Mouse (Mus musculus) heart, embryonic 10.5 days (tissue): ENCODE data around the gene Defb45. TPM values are rescaled to one million over a fixed set of nuclear protein-coding genes. Genes with fewer than 3 reads are reported as not detected.

Experiments
- DNase-seq: peaks from one replicate; pipeline ENCODE4 v3.0.0-alpha.2; 2017; ENCODE audit warnings: low spot score
- H3K27ac ChIP-seq: fragments of 300-500 bp; sonication (generic); 2 replicates; pipeline ENCODE4 v1.5.1; 2016; ENCODE audit warnings: mild to moderate bottlenecking
- H3K27me3 ChIP-seq: fragments of 300-500 bp; sonication (generic); 2 replicates; pipeline ENCODE4 v1.6.1; 2016; ENCODE audit warnings: mild to moderate bottlenecking; ENCODE audit not compliant: poor library complexity, insufficient read depth, severe bottlenecking
- H3K36me3 ChIP-seq: fragments of 300-500 bp; sonication (generic); 2 replicates; pipeline ENCODE4 v1.6.1; 2016; ENCODE audit warnings: mild to moderate bottlenecking, moderate library complexity
- H3K4me1 ChIP-seq: fragments of 300-500 bp; sonication (generic); 2 replicates; pipeline ENCODE4 v1.6.1; 2016; ENCODE audit warnings: mild to moderate bottlenecking
- H3K4me3 ChIP-seq: fragments of 300-500 bp; sonication (generic); 2 replicates; pipeline ENCODE4 v1.5.1; 2016; ENCODE audit warnings: mild to moderate bottlenecking, moderate library complexity
- H3K9me3 ChIP-seq: fragments of 300-500 bp; sonication (generic); 2 replicates; pipeline ENCODE4 v1.6.1; 2016; ENCODE audit warnings: mild to moderate bottlenecking, moderate library complexity
- WGBS: fragments of 180-500 bp; shearing (Covaris S2); methylation state at CpG from one replicate; pipeline ENCODE4 v1.1.7; 2016; 5-methylcytosine and 5-hydroxymethylcytosine counted together
- polyA plus RNA-seq: library from polyadenylated mRNA; unstranded; fragments of >200 nt; fragmentation: Nextera tagmentation; extraction: Ambion mirVana; gene quantifications from 2 replicates; pipeline ENCODE4 v1.2.1, GENCODE M21; 2016

The Defb45 gene
- polyA plus RNA-seq, 1 experiment from 2014 or later: not detected

- H3K4me3 ChIP-seq: no peak overlapping the region
- DNase-seq: no peak
- no peak overlapping the region for H3K27ac ChIP-seq
- WGBS: 22% methylated on average over 1 of the region's 1 CpGs
- no peaks in the 10 kb centered on the region for H3K36me3 ChIP-seq
- peaks cover 28% of the 10 kb centered on the region for H3K4me1 ChIP-seq
- no peaks in the 10 kb centered on the region for H3K9me3 ChIP-seq
- peaks cover 63% of the 10 kb centered on the region for H3K27me3 ChIP-seq
Measured at GRCm38 (mm10) chr2:152625256-152625655, 26.1 kb upstream of the Defb45 start.

GRCm38 (mm10) chr2:152624566-152624965 is 25.4 kb upstream of the Defb45 start:
- H3K36me3 ChIP-seq: no peaks in the 10 kb centered on the region
- no peak overlapping the region for H3K27ac ChIP-seq
- H3K4me3 ChIP-seq: no peak overlapping the region
- no peak for DNase-seq
- H3K27me3 ChIP-seq: peaks cover 63% of the 10 kb centered on the region
- peaks cover 28% of the 10 kb centered on the region for H3K4me1 ChIP-seq
- WGBS: 79% methylated on average over 2 of the region's 2 CpGs
- H3K9me3 ChIP-seq: no peaks in the 10 kb centered on the region

GRCm38 (mm10) chr2:152622953-152623352 is 23.8 kb upstream of the Defb45 start, which contains the start of gene Defb25:
Gene Defb25 (minus strand): TSS chr2:152623053.
- Histone ChIP-seq H3K4me3 (no peak within 1 kb of the TSS), H3K27me3 (peaks cover 48% of the 10 kb centered on the region), H3K36me3 (no peaks in the 10 kb centered on the region), H3K27ac (no peak within 1 kb of the TSS), H3K9me3 (no peaks in the 10 kb centered on the region), H3K4me1 (peaks cover 19% of the 10 kb centered on the region)
- 85% methylated on average over 7 of the region's 7 CpGs for WGBS
- DNase-seq: no peak

GRCm38 (mm10) chr2:152622151-152622550 is 23.0 kb upstream of the Defb45 start:
- Histone ChIP-seq H3K4me1 (peaks cover 11% of the 10 kb centered on the region), H3K36me3 (no peaks in the 10 kb centered on the region), H3K27me3 (peaks cover 40% of the 10 kb centered on the region), H3K27ac (no peak overlapping the region), H3K4me3 (no peak overlapping the region), H3K9me3 (no peaks in the 10 kb centered on the region)
- no peak for DNase-seq
- 84% methylated on average over 13 of the region's 13 CpGs for WGBS

- H3K9me3 ChIP-seq: no peaks in the 10 kb centered on the region
- DNase-seq: no peak
- no peaks in the 10 kb centered on the region for H3K36me3 ChIP-seq
- peaks cover 24% of the 10 kb centered on the region for H3K27me3 ChIP-seq
- no peak overlapping the region for H3K27ac ChIP-seq
- H3K4me3 ChIP-seq: no peak overlapping the region
- H3K4me1 ChIP-seq: no peaks in the 10 kb centered on the region
- WGBS: 66% methylated on average over 9 of the region's 9 CpGs
Measured at GRCm38 (mm10) chr2:152620367-152621134, 21.4 kb upstream of the Defb45 start.

- Histone ChIP-seq H3K9me3 (no peaks in the 10 kb centered on the region), H3K36me3 (no peaks in the 10 kb centered on the region), H3K27me3 (peaks cover 13% of the 10 kb centered on the region; the same call in 1 of the 2 replicates), H3K27ac (no peak overlapping the region), H3K4me1 (peaks cover 2% of the 10 kb centered on the region; the same call in 1 of the 2 replicates), H3K4me3 (no peak overlapping the region)
- WGBS: 60% methylated on average over 5 of the region's 5 CpGs
- DNase-seq: no peak
Measured at GRCm38 (mm10) chr2:152617374-152617773, 18.2 kb upstream of the Defb45 start.

GRCm38 (mm10) chr2:152616470-152616869 is 17.3 kb upstream of the Defb45 start:
- H3K4me3 ChIP-seq: no peak overlapping the region
- 51% methylated on average over 6 of the region's 6 CpGs for WGBS

GRCm38 (mm10) chr2:152615563-152615962 is 16.4 kb upstream of the Defb45 start:
- no peaks in the 10 kb centered on the region for H3K36me3 ChIP-seq

More at GRCm38 (mm10) chr2:152616470-152616869, 17.3 kb upstream of the Defb45 start:
- no peaks in the 10 kb centered on the region for H3K9me3 ChIP-seq
- no peaks in the 10 kb centered on the region for H3K36me3 ChIP-seq
- H3K27me3 ChIP-seq: 0 out of 2 replicates have a peak, but pooled peaks cover 6% of the 10 kb centered on the region
- no peak overlapping the region for H3K27ac ChIP-seq
- no peak for DNase-seq
- peaks cover 7% of the 10 kb centered on the region; the same call in 1 of the 2 replicates for H3K4me1 ChIP-seq

GRCm38 (mm10) chr2:152612193-152612592 is 13.0 kb upstream of the Defb45 start:
- no peak for DNase-seq
- Histone ChIP-seq H3K4me3 (no peak overlapping the region; the same call in 1 of the 2 replicates), H3K9me3 (no peaks in the 10 kb centered on the region), H3K27ac (no peak overlapping the region; the same call in 1 of the 2 replicates), H3K4me1 (peaks cover 11% of the 10 kb centered on the region; the same call in 1 of the 2 replicates), H3K36me3 (no peaks in the 10 kb centered on the region), H3K27me3 (no peaks in the 10 kb centered on the region)
- WGBS: 36% methylated on average over 7 of the region's 8 CpGs

More at GRCm38 (mm10) chr2:152615563-152615962, 16.4 kb upstream of the Defb45 start:
- Histone ChIP-seq H3K4me1 (peaks cover 7% of the 10 kb centered on the region; the same call in 1 of the 2 replicates), H3K4me3 (no peak overlapping the region), H3K27me3 (0 out of 2 replicates have a peak, but pooled peaks cover under 1% of the 10 kb centered on the region), H3K9me3 (no peaks in the 10 kb centered on the region), H3K27ac (no peak overlapping the region)
- peak; percentile 85 for DNase-seq
- 8% methylated on average over 7 of the region's 7 CpGs for WGBS

GRCm38 (mm10) chr2:152608719-152609118 is 9.5 kb upstream of the Defb45 start:
- Histone ChIP-seq H3K36me3 (no peaks in the 10 kb centered on the region), H3K4me1 (peaks cover 11% of the 10 kb centered on the region; the same call in 1 of the 2 replicates), H3K4me3 (no peak overlapping the region), H3K27me3 (no peaks in the 10 kb centered on the region), H3K9me3 (no peaks in the 10 kb centered on the region), H3K27ac (no peak overlapping the region)
- DNase-seq: no peak
- 86% methylated on average over 1 of the region's 1 CpGs for WGBS

GRCm38 (mm10) chr2:152607746-152608145 is 8.5 kb upstream of the Defb45 start:
- no peak overlapping the region for H3K27ac ChIP-seq
- H3K9me3 ChIP-seq: no peaks in the 10 kb centered on the region
- H3K27me3 ChIP-seq: no peaks in the 10 kb centered on the region
- WGBS: 64% methylated on average over 6 of the region's 6 CpGs
- peaks cover 11% of the 10 kb centered on the region; the same call in 1 of the 2 replicates for H3K4me1 ChIP-seq
- no peak for DNase-seq
- H3K4me3 ChIP-seq: no peak overlapping the region
- no peaks in the 10 kb centered on the region for H3K36me3 ChIP-seq

- no peak within 1 kb of the TSS for H3K27ac ChIP-seq
- H3K4me1 ChIP-seq: no peaks in the 10 kb centered on the region
- no peak within 1 kb of the TSS for H3K4me3 ChIP-seq
- 78% methylated on average over 15 of the region's 15 CpGs for WGBS
- H3K36me3 ChIP-seq: no peaks in the 10 kb centered on the region
- H3K9me3 ChIP-seq: no peaks in the 10 kb centered on the region
- H3K27me3 ChIP-seq: no peaks in the 10 kb centered on the region
- no peak for DNase-seq
Measured at GRCm38 (mm10) chr2:152604057-152604456, 4.9 kb upstream of the Defb45 start, which contains the start of gene Defb36. Gene Defb36 (plus strand): TSS chr2:152604327.

GRCm38 (mm10) chr2:152601275-152601960 is 2.2 kb upstream of the Defb45 start:
- WGBS: 70% methylated on average over 4 of the region's 4 CpGs
- Histone ChIP-seq H3K27me3 (no peaks in the 10 kb centered on the region), H3K9me3 (no peaks in the 10 kb centered on the region), H3K36me3 (no peaks in the 10 kb centered on the region), H3K4me1 (no peaks in the 10 kb centered on the region), H3K27ac (no peak overlapping the region), H3K4me3 (no peak overlapping the region)
- DNase-seq: no peak
